Mouse (Mus musculus) induced T-regulatory cell, adult 2 months (primary cell): ENCODE results near the gene Ankrd44.

ENCODE experiments used
- DNase-seq: peaks from one replicate; pipeline ENCODE4 v3.0.0-alpha.2; 2012; ENCODE audit warnings: low read depth

The Ankrd44 gene

DNA sequence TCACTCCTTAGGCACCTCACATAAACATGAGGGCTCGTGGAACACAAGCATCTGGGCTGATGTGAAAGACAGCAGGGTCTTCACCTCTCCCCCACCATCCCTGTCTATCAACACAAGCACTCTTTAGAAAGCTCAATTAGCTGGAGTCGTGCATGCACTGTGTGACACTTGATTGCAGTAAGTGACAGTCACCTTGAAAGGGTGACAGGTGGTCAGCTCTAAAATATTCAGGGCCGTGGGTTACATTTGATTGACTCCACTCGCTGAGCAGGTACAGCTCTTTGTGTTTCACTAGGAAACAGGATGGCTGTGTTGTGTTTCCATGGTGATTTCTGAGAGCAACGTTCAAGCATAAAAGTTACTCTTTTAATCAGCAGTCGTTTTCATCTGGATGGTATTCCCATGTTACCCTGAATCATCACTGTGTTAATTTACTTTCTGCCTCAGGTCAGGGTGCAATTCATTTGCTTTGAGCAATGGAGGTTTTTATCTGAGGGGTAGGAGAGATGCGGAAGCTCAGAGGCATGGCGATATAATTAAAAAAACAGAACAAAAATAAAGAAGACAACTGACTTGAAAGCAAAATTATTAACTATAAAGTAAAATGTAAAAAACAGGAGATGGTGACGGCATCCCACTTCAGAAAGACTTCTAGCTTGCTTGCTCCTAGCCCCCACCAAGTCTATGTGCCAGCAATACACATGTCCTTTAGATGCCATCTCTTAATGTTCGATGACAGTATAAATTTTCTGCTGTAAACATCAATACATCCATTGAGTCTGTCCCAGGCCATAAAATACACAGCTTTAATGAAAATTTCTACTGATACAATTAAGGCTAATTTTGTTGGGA lies 218.9 kb downstream of the Ankrd44 start:
- no peak for DNase-seq

DNA sequence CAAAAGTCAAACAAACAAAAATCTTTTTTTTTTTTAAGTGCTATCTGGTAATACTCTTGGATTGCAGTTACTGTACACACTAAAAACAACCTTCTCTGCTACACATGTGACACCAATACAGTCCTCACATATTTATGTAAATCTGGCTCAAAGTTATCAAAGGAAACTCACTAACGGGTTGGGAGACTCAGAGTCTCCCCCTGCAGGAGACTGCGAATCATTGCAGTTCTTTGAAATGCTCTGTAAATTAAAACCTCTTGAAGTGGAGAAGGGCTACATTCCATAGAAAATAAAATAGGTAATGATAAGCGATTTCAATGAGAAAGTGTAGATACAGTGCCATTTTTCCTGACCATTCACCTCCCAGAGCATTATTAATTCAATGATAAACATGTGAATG lies 219.6 kb downstream of the Ankrd44 start:
- peak; percentile 59 for DNase-seq

DNA sequence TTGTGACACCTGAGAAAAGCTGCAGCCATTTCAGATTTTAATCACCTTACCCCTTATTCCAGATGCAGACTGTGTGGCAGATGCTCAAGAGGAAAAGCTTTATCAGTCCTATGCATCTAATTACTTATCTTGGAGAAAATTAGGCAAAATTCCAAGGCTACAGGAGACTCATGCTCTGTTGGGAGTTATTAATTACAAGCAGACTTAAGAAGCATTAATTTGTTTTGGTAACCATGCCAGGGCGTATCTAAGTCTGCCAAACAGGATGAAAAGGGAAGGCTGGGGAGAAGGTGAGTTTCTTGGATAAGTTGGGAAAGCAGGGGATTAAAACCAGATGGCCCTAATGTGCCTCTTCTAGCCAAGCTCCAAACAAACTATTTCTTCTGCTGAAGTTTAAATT lies 222.7 kb downstream of the Ankrd44 start:
- DNase-seq: no peak

DNA sequence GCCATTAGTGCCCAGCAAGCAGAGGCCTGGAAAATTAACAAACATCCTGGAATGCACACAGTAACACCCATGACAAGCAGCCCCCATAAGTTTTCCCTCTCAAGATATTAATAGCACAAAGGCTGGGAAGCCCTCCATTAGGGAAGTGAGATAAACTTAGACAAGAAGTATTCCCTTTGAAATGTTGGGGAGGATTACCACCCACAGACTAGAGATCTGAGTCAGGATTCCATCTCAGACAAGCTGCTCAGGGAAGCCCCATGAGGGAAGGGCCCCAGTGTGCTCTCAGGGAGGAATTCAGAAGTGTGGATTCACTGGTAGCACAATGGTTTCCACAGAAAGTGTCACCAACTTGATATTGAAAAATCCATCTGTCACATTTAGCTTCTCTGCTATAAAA lies 223.3 kb downstream of the Ankrd44 start:
- no peak for DNase-seq

DNA sequence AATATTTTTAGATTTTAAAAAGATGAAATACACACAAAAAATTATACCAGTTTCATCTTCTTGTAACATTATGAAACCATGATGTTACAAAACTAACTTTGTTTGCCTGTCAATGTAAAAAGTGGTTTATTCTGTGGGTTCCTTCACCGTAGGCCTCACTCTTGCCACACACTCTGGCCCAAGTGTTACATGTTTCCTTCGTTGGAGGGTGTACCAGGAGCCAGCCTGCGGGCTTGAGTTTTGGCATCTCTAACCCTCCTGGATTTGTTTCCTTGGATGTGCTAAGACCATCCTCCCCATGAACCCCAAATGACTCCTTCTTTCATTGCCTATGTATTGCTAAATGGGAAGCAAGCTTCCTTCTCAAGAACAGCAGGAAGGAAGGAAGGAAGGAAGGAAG lies 230.8 kb downstream of the Ankrd44 start:
- no peak for DNase-seq

DNA sequence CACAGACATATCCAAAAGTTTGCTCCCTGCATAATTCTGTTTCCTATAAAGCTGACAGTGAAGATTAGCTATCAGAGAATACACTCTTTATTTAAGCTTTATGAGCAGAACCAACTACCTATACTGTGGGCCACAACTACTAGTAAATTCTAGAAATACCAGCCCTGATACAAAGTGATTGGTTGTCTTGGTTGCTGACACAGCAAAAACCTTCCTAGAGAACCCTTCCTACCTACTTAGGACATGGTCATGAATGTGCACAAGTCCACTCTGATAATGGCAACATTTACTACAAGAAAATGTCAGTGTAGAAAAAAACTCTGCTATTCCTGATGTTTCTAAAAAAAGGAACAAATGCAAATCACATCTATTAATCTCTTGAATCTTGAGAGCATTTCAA lies 234.4 kb downstream of the Ankrd44 start:
- no peak for DNase-seq

DNA sequence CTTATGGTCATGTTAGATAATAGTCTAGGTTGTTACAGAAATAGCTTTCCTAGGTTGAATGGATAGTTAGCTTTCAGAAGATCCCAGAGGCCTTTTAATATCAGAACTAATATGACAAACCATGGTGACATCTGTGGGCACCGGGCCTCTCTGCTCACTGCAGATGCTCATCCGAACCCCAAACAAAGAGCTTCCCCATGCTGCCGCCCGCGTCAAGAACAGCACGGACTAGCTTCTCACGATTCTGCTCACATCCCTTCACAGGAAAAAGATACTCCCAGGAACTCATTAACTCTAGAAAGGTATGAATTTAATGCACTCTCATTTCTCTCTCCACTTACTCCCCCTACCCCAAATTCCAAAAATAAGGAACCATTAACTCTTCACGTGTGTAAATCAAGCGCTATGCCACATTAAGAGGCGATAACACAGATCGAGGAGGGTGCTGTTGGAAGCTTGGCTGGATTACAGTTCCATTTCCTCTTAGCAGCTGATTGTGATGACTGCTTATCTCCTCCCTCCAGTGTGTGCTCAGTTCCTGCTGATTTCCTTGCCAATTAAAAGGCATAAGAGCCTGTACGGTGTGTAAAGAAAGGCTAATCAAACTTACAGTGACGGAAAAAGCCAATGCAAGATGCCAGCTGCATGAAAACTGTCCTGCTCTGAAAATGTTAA lies 235.8 kb downstream of the Ankrd44 start:
- no peak for DNase-seq

DNA sequence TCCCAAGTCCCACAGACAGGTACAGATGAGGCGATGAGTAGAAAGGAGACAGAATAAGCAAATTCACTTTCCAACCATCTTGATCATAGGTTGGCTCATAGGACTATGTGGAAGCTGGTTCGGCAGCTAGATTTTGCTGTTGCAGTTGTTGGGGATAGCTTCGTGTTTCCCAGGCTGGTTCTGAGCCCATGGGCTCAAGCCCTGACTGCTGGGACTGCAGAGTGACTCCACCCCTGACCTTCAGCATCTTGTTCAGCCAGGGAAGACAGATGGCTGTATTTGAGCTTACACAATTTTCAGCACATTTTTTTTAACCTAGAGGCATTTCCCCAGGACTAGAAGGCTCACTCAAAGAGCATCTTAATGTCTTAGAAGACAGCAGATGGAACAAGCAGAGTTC lies 237.7 kb downstream of the Ankrd44 start:
- DNase-seq: no peak

DNA sequence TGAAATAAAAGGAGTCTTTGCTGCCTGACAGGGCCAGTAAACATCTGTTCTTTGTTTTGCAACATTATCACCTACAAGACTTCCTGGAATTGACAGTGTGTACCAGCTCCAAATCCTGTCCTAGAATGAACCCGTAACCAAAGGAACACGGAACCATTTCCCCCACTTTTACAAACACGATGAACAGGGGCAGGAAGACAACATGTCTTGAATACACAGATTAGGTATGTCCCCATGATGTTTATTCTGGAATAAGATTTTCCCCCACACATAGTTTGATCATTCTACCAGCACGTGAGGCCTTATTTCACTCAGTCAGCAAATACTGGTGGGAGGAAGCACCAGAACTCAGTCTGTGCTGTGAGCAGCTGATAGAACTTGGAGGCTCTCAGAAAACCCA lies 241.9 kb downstream of the Ankrd44 start:
- no peak for DNase-seq

DNA sequence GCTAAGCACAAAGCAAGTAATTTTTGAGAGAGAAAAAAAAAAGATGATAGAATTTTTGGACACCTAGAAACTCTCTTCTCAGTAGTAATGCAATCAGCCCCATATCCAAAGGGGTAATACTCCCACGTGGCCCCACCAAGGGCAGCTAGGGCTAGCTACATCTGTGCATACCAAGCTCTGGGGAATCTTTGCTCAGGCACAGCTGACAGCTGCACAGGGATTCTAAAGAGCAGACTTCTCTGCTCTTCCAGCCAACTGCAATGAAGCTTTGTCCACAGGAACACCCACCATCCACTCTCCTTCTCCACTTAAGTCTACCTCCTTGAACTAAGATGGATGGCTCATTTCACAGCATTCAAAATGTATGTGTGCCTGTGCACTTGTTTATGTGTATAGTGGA lies 246.6 kb downstream of the Ankrd44 start:
- DNase-seq: no peak

DNA sequence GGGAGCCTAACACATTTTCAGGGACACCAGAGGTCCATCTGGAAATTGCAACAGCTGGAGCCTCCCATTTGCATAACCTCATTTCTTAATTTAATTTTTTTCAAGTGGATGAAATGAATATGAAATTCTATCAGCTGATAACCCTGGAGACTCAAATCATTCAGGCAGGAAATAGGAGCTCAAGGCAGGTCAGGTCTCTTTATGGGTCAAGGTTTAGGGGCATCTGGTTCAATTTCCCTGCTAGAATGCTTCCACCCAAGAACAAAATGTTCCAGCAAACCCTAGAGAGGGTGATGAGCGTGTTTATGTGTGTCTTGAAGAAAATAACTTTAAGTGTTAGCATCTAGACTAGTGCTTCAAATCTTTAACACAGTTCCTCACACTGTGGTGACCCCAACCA lies 248.2 kb downstream of the Ankrd44 start:
- no peak for DNase-seq

DNA sequence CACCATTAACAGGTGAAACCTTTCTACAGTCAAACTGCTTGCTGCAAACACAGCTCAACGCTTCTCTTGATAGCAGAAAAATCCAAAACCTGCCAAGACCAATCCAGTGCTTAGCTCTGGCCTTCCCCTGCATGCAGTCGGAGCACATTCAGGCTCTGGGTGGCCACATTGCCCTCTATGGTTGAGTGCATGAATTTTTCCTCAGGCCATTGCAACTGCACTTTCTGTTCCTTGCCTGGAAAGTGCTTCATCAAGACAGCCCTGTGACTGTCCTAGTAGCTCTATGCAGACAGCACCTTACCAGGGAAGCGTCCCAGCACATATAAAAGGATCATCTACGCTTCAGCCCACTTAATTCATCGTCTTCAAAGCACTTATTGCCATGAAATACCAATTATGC lies 250.7 kb downstream of the Ankrd44 start:
- no peak for DNase-seq

DNA sequence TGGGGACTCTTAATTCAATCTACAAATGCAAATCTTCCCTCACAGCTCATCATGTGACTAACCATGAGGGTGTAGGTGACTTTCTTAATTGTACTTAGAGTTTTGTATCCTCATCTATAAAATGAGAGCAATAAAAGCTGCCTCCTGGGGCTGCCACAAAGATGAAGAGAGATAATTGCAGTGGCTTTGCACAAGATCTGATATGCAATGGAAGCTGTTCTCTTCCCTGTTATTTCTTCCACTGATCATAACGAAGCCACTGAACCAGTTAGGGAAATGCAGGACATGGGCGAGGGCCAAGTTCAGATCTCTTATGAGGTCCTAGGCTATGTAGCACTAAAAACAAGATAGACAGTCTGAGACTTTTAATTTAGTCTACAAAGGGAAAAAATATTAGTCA lies 258.2 kb downstream of the Ankrd44 start:
- DNase-seq: no peak

DNA sequence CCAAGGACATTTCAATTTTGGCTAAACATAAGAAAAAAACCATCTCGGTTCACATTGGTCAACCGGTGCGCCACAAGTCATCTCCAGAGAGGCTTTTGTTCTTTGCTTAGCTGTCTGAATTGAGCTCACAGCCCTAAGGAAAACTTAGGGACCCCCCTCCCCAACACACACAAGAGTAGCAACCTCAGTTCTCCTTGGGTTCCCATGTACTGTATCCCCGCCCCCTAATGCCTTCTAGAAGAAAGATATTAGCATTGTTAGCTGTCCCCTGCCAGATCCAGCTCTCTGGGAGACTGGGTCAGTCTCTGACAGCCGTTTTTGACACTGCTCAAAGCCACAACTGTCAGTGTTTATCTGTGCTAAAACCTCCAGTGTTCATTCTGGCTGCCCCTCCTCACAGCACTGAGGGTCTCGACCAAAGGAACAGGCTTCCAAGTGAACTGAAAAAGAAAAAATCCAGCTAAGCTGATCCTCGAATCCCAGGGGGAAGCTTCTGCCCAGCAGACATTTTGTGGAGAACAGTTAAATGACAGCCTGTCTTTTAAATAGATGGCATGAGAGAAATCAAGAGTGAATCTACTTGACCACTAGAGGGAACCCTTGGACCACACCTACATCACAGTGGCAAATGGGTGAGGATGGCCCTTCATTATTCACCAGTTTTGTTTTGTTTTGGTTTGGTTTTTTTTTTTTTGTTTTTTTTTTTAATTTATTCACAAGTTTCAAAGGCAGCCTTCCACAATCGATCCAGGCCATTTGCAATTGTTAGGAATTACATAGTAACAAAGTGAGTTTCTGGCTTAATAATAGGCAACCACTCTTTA lies 260.4 kb downstream of the Ankrd44 start:
- peak; percentile 82 for DNase-seq

DNA sequence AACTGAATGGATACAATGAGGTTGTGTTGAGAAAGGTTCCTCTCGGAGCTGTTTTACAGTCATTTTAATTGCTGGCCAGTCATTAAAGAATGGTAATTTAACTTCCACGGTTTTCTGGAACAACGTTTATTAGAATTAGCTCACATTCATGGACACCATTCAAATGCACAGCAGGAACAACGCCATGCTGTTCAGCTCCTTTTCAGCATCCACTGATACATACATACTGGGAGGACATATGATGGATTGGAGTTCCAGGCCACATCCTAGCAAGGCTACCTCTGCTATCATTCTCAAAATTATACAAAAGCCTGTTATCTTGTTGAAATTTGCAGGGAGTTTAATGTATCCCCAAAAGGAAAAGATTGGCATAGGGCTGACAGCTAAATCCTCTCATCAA lies 261.1 kb downstream of the Ankrd44 start:
- DNase-seq: no peak

DNA sequence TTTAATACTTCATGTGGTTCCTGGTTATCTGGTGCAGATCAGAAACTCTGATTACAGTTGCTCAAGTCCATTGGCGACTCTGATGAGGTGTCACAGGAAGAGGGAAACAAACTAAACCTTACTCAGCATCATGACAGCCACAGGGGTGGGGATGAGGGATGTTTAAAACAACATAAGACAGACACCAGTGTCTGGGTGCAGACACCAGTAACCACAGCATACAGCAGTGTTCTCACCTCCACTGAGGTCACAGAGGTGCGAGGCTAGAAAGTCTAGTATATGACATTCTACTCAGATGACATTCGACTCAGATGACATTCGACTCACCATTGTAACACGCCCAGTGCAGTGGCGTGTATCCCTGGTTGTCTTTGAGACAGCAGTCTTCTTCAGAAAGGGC lies 265.5 kb downstream of the Ankrd44 start:
- peak; percentile 71 for DNase-seq

DNA sequence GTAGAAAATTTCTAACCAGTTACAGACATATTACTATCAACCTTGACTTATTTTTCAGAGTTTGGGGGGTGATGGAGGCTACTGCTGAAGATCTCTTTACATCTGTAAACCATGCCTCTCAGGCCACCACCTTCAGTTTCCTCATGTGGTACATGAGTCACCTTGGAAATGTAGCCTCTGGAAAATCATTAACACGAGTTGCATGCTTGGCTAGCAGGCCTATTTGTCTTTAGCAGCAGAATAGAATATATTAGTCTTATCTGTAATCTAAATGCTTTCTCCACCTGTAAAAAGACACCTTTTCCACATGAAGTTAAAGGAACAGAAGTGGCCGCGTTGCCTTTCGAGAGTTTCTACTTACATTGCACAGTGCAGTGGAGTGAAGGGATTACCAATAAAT lies 267.6 kb downstream of the Ankrd44 start:
- DNase-seq: no peak

DNA sequence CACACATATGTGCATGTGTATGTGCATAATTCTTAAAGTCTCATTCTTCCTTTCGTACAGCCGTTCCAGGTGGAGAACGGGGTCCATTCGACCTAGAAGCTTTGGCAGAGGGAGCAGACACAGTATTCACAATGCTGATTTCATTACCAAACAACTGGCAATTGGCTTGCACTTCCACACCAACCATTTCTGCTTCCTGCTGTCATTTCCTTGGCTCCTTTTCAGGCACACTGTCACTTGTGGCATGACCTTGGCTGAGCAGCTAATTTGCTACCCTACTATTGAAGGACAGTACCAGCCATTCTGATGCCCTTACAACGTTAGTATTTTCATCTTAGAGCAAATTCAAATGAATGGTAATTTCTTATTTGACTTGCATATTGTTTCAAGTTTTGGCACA lies 277.9 kb downstream of the Ankrd44 start:
- DNase-seq: no peak

DNA sequence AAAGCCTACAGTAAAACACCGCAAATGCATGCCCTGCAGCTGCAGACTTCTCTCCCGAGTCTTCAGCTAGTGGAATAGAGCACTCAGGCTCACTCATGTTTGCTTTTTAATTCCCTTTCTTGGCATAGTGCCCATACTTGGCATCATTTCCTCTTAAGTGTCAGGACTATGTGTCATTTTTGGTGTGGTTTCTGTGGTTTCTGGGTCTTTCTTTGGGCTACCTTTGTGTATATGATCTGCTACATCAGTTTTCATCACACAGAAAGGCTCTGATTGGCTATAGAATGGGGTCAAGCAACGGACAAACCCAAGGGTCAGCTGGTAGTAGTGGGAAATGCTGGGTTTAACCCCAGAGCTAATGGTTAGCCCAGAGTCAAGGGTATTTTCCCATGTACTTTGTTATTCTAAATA lies 278.8 kb downstream of the Ankrd44 start:
- peak; percentile 57 for DNase-seq

DNA sequence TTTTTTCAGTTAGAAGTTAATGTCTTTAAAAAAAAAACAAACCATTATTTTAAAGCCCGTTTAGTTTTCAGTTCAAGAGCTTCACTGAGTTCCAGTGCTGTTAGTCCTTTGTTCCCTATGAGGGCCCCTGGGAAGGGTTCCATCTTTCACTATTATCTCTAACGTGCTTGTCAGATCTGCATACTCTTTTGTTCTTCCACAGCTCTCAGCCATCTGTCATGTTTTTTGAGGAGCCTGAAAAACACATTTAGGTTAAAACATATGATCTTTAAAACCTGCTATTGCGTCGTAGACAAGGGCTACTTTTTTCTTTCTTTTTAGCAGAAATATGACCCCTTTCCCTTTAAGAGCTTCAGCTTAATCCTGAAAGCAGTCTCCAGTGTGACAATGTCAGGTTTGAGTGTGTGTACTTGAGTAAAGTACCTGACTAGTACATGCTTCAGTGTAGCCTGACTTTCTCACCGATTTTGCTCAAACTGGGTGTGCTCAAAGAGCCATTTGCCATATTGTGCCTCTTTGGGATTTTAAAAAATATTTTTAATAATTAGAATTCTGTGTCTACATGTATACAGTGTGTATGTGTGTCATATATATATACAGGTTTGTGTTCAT lies 285.9 kb downstream of the Ankrd44 start:
- no peak for DNase-seq

DNA sequence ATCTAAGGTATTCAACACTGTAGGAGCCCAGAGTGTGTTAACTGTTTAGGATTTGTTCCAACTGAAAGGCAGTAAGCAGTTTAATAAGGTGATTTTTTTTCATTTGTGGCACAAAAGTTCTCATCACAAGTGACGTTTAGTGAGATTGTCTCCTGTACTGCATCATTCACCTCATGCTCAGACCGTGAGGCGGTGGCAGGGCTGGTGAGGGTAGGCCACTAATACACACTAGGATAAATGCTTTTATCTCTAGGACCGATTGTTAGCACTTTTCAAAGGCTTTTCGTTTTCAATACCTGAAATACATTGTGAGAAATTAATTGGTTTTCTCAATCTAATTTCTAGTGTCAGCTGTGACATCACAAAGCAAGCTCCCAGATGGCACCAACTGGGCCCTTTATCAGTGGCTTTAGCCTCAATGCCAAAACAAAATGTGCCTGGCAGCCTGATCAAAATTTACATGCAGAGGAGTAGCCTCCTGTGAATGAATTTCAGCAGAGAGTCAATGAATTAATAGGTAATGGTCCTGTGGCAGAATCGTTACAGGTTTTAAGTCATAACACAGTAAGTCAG lies 286.6 kb downstream of the Ankrd44 start:
- DNase-seq: no peak

DNA sequence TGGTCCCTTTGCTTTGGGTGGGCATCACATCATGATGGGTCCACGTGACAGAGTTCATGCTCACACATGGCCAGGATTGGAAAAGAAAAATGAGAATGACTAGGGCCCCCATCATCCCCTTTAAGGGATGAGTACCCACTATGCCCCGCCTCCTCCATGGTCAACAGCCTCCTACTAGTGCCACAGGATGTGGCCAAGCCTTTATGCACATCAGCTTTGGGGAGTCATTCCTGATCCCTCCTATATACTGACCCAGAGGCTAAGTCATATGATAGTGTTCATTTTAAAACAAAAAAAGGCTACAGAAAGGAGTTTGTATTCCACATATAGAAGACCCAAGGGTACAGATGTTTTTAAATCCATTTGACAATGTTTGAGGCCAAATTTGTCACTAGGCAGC lies 287.1 kb downstream of the Ankrd44 start:
- no peak for DNase-seq
